In genomic region chr13:107872137-107872536, GRCm38 (mm10) we compare ENCODE assay signal across 21 mouse cellular contexts.
A peak's percentile ranks its signal among the peaks of the same experiment; 100 is the strongest.
DNase-seq lines count a peak whose midpoint lies in the region; ATAC-seq and TF ChIP-seq lines count a peak whose summit lies in the region.
"Had no signal": no experiment of that assay in that cellular context is flagged by ENCODE, and none has a peak within 500 bp of the region (broad histone marks: within the 10 kb centered on the region; RNA-seq: fewer than 3 reads in every experiment).

No protein-coding gene starts in this region.

- WGBS in hindbrain, embryonic 16.5 days: 65% methylated on average over 10 of the region's 10 CpGs
- WGBS in hindbrain, postnatal 0 days: 74% methylated on average over 10 of the region's 10 CpGs
- 66% methylated on average over 10 of the region's 10 CpGs for WGBS in midbrain, embryonic 12.5 days
- 71% methylated on average over 10 of the region's 10 CpGs for WGBS in midbrain, embryonic 15.5 days
- WGBS in embryonic facial prominence, embryonic 15.5 days: 44% methylated on average over 10 of the region's 10 CpGs
- WGBS in neural tube, embryonic 15.5 days: 59% methylated on average over 10 of the region's 10 CpGs

- peaks cover 7% of the 10 kb centered on the region for H3K4me1 ChIP-seq in hindbrain, embryonic 16.5 days (ENCODE audit: control insufficient read depth, insufficient read depth, low read depth, low read length)
- H3K4me1 ChIP-seq in hindbrain, postnatal 0 days (ENCODE audit: insufficient read depth, low read length): no peaks in the 10 kb centered on the region
- peaks cover 41% of the 10 kb centered on the region for H3K4me1 ChIP-seq in midbrain, embryonic 12.5 days
- H3K4me1 ChIP-seq in midbrain, embryonic 15.5 days: peaks cover 33% of the 10 kb centered on the region
- 0 out of 2 replicates have a peak, but pooled peaks cover 9% of the 10 kb centered on the region for H3K4me1 ChIP-seq in embryonic facial prominence, embryonic 15.5 days
- H3K4me1 ChIP-seq in neural tube, embryonic 15.5 days: peaks cover 45% of the 10 kb centered on the region
- H3K4me1 ChIP-seq: intestine, embryonic 15.5 days had no signal

- H3K4me3 ChIP-seq in hindbrain, embryonic 16.5 days (ENCODE audit: low read length): no peak overlapping the region
- no peak overlapping the region for H3K4me3 ChIP-seq in hindbrain, postnatal 0 days (ENCODE audit: low read length)
- no peak overlapping the region for H3K4me3 ChIP-seq in midbrain, embryonic 12.5 days
- H3K4me3 ChIP-seq in midbrain, embryonic 15.5 days: no peak overlapping the region
- H3K4me3 ChIP-seq in embryonic facial prominence, embryonic 15.5 days (replicated peaks): no peak overlapping the region
- no peak overlapping the region for H3K4me3 ChIP-seq in neural tube, embryonic 15.5 days (replicated peaks)
- H3K4me3 ChIP-seq: embryonic facial prominence, embryonic 12.5 days; hindbrain, embryonic 12.5 days; intestine, embryonic 15.5 days; liver, embryonic 12.5 days had no signal

- no peak overlapping the region for H3K27ac ChIP-seq in hindbrain, embryonic 16.5 days (ENCODE audit: low read depth, low read length)
- H3K27ac ChIP-seq in hindbrain, postnatal 0 days: no peak overlapping the region
- H3K27ac ChIP-seq in midbrain, embryonic 12.5 days (replicated peaks): no peak overlapping the region
- no peak overlapping the region for H3K27ac ChIP-seq in midbrain, embryonic 15.5 days
- no peak overlapping the region for H3K27ac ChIP-seq in embryonic facial prominence, embryonic 15.5 days (replicated peaks)
- no peak overlapping the region for H3K27ac ChIP-seq in neural tube, embryonic 15.5 days (replicated peaks)
- H3K27ac ChIP-seq: embryonic facial prominence, embryonic 12.5 days; hindbrain, embryonic 12.5 days; intestine, embryonic 15.5 days; liver, embryonic 12.5 days had no signal

- no peak for TF ChIP-seq CTCF in hindbrain, postnatal 0 days (IDR thresholded peaks at IDR 0.05; ENCODE audit: low read depth)

- no peaks in the 10 kb centered on the region for H3K27me3 ChIP-seq in hindbrain, embryonic 16.5 days (replicated peaks; ENCODE audit: control insufficient read depth, insufficient read depth, low read length)
- H3K27me3 ChIP-seq in hindbrain, postnatal 0 days (ENCODE audit: insufficient read depth, low read length): no peaks in the 10 kb centered on the region
- no peaks in the 10 kb centered on the region for H3K27me3 ChIP-seq in midbrain, embryonic 12.5 days
- H3K27me3 ChIP-seq in midbrain, embryonic 15.5 days (replicated peaks): no peaks in the 10 kb centered on the region
- no peaks in the 10 kb centered on the region for H3K27me3 ChIP-seq in embryonic facial prominence, embryonic 15.5 days
- no peaks in the 10 kb centered on the region for H3K27me3 ChIP-seq in neural tube, embryonic 15.5 days (replicated peaks)
- H3K27me3 ChIP-seq: embryonic facial prominence, embryonic 12.5 days; hindbrain, embryonic 12.5 days; intestine, embryonic 15.5 days; liver, embryonic 12.5 days; megakaryocyte, embryonic 14.5 days had no signal

- no peaks in the 10 kb centered on the region for H3K9me3 ChIP-seq in hindbrain, embryonic 16.5 days (ENCODE audit: control insufficient read depth, low read length)
- no peaks in the 10 kb centered on the region for H3K9me3 ChIP-seq in hindbrain, postnatal 0 days (ENCODE audit: low read length)
- no peaks in the 10 kb centered on the region for H3K9me3 ChIP-seq in midbrain, embryonic 12.5 days
- no peaks in the 10 kb centered on the region for H3K9me3 ChIP-seq in midbrain, embryonic 15.5 days
- no peaks in the 10 kb centered on the region for H3K9me3 ChIP-seq in embryonic facial prominence, embryonic 15.5 days (replicated peaks)
- no peaks in the 10 kb centered on the region for H3K9me3 ChIP-seq in neural tube, embryonic 15.5 days (replicated peaks)
- H3K9me3 ChIP-seq: embryonic facial prominence, embryonic 12.5 days; hindbrain, embryonic 12.5 days; intestine, embryonic 15.5 days; liver, embryonic 12.5 days; megakaryocyte, embryonic 14.5 days had no signal

- no peak for DNase-seq in hindbrain, postnatal 0 days (ENCODE audit: low spot score)
- no peak for DNase-seq in testis, postnatal 10 days (ENCODE audit: low spot score)
- DNase-seq: adrenal gland, postnatal 25 days; cerebellum, adult 11 months; cerebellum, postnatal 14 days; heart, postnatal 10 days; kidney, postnatal 14 days; lung, adult 2 months; retina, postnatal 1 day had no signal

- no peaks in the 10 kb centered on the region for H3K36me3 ChIP-seq in hindbrain, embryonic 16.5 days (ENCODE audit: control insufficient read depth, insufficient read depth, low read length)
- H3K36me3 ChIP-seq in hindbrain, postnatal 0 days (ENCODE audit: insufficient read depth, low read length): no peaks in the 10 kb centered on the region
- no peaks in the 10 kb centered on the region for H3K36me3 ChIP-seq in midbrain, embryonic 12.5 days
- H3K36me3 ChIP-seq in midbrain, embryonic 15.5 days (replicated peaks): no peaks in the 10 kb centered on the region
- no peaks in the 10 kb centered on the region for H3K36me3 ChIP-seq in embryonic facial prominence, embryonic 15.5 days
- no peaks in the 10 kb centered on the region for H3K36me3 ChIP-seq in neural tube, embryonic 15.5 days
- H3K36me3 ChIP-seq: embryonic facial prominence, embryonic 12.5 days; hindbrain, embryonic 12.5 days; intestine, embryonic 15.5 days; liver, embryonic 12.5 days had no signal

- H3K9ac ChIP-seq in hindbrain, embryonic 16.5 days (ENCODE audit: low read depth, low read length): no peak overlapping the region
- no peak overlapping the region for H3K9ac ChIP-seq in hindbrain, postnatal 0 days (replicated peaks; ENCODE audit: low read length)
- H3K9ac ChIP-seq in midbrain, embryonic 12.5 days (replicated peaks): no peak overlapping the region
- H3K9ac ChIP-seq in midbrain, embryonic 15.5 days: no peak overlapping the region
- H3K9ac ChIP-seq in embryonic facial prominence, embryonic 15.5 days: no peak overlapping the region
- H3K9ac ChIP-seq in neural tube, embryonic 15.5 days (replicated peaks): no peak overlapping the region
- H3K9ac ChIP-seq: embryonic facial prominence, embryonic 12.5 days; hindbrain, embryonic 12.5 days; intestine, embryonic 15.5 days; liver, embryonic 12.5 days had no signal

- 0 out of 2 replicates have a peak, but pooled peaks have one; percentile 53 for ATAC-seq in hindbrain, embryonic 16.5 days
- ATAC-seq in hindbrain, postnatal 0 days: no peak
- 0 out of 2 replicates have a peak, but pooled peaks have one; percentile 41 for ATAC-seq in midbrain, embryonic 12.5 days (ENCODE audit: low FRiP score, low read depth)
- ATAC-seq in midbrain, embryonic 15.5 days (replicated peaks): no peak
- peak; percentile 39; the same call in 1 of the 2 replicates for ATAC-seq in embryonic facial prominence, embryonic 15.5 days (ENCODE audit: insufficient number of reproducible peaks, low FRiP score, low TSS enrichment, low read depth)
- ATAC-seq in neural tube, embryonic 15.5 days (ENCODE audit: low FRiP score): 0 out of 2 replicates have a peak, but pooled peaks have one; percentile 25
- ATAC-seq: activated CD4-positive, CD25-positive, alpha-beta regulatory T cell, adult 4 months; intestine, embryonic 15.5 days; liver, embryonic 12.5 days had no signal

- H3K4me2 ChIP-seq in hindbrain, embryonic 16.5 days (ENCODE audit: low read length): no peak overlapping the region
- no peak overlapping the region for H3K4me2 ChIP-seq in hindbrain, postnatal 0 days (ENCODE audit: low read depth, low read length)
- H3K4me2 ChIP-seq in midbrain, embryonic 12.5 days (replicated peaks): no peak overlapping the region
- no peak overlapping the region for H3K4me2 ChIP-seq in midbrain, embryonic 15.5 days
- H3K4me2 ChIP-seq in embryonic facial prominence, embryonic 15.5 days (replicated peaks): no peak overlapping the region
- H3K4me2 ChIP-seq in neural tube, embryonic 15.5 days: no peak overlapping the region
- H3K4me2 ChIP-seq: embryonic facial prominence, embryonic 12.5 days; heart, embryonic 11.5 days; hindbrain, embryonic 12.5 days; intestine, embryonic 15.5 days; liver, embryonic 12.5 days had no signal

Comparison
In these comparisons a context has a peak if more than half of its experiments do, and no peak if none do; other contexts are left out.
1. ATAC-seq: peak in hindbrain, embryonic 16.5 days (single experiment), midbrain, embryonic 12.5 days (single experiment), embryonic facial prominence, embryonic 15.5 days (single experiment) and neural tube, embryonic 15.5 days (single experiment); none in hindbrain, postnatal 0 days (single experiment) and midbrain, embryonic 15.5 days (single experiment).